Mouse (Mus musculus) CH12.LX (cell line): ENCODE data around the gene Plbd2. TPM values are rescaled to one million over a fixed set of nuclear protein-coding genes. Genes with fewer than 3 reads are reported as not detected.
A peak's percentile ranks its signal among the peaks of the same experiment; 100 is the strongest.

Source experiments
- DNase-seq: peaks from one replicate; pipeline ENCODE4 v3.0.0-alpha.2; 2013; ENCODE audit errors: extremely low read depth
- H3K27ac ChIP-seq: 2 replicates; pipeline ENCODE4 v1.5.1; 2012; ENCODE audit warnings: low read depth, mild to moderate bottlenecking, control low read depth, moderate library complexity; ENCODE audit not compliant: insufficient read depth
- H3K27me3 ChIP-seq: replicated peaks from 2 replicates; pipeline ENCODE3; 2012; ENCODE audit warnings: inconsistent platforms
- H3K36me3 ChIP-seq, 2 experiments: replicated peaks in 1 of 2; 2 replicates each; pipeline versions ENCODE3 to v1.6.1; 2012; ENCODE audit warnings: inconsistent platforms in 1 of 2, low read length in 1 of 2, mild to moderate bottlenecking in 1 of 2, mixed read lengths in 1 of 2, moderate library complexity in 1 of 2; ENCODE audit not compliant: control insufficient read depth in 1 of 2, insufficient read depth in 1 of 2
- H3K4me1 ChIP-seq, 2 experiments: 2 replicates each; pipeline ENCODE4 v1.6.1; 2012; ENCODE audit warnings: inconsistent platforms in 1 of 2, moderate library complexity in 1 of 2; ENCODE audit not compliant: insufficient read depth in 2 of 2, control insufficient read depth in 1 of 2
- H3K4me2 ChIP-seq: 2 replicates; pipeline ENCODE4 v1.6.1; 2012; ENCODE audit warnings: low read depth, mild to moderate bottlenecking, control low read depth; ENCODE audit not compliant: poor library complexity, insufficient read depth, severe bottlenecking
- H3K4me3 ChIP-seq, 3 experiments: fragments of 150-350 bp in 1 of 3; sonication (generic) in 1 of 3; replicated peaks in 1 of 3; 2 replicates each; pipeline versions ENCODE3 to v1.5.1; 2011 to 2012; ENCODE audit warnings: low read depth in 2 of 3, low read length in 2 of 3, mild to moderate bottlenecking in 2 of 3, moderate library complexity in 2 of 3, control low read depth in 1 of 3, improper control_type of control experiment in 1 of 3, inconsistent platforms in 1 of 3, mixed read lengths in 1 of 3; ENCODE audit not compliant: poor library complexity in 1 of 3
- H3K79me2 ChIP-seq: replicated peaks from 2 replicates; pipeline ENCODE4 v1.6.1; 2012; ENCODE audit warnings: mild to moderate bottlenecking, moderate library complexity; ENCODE audit not compliant: control insufficient read depth, poor library complexity, insufficient read depth, severe bottlenecking; ENCODE audit errors: extremely low read depth
- H3K9ac ChIP-seq: 2 replicates; pipeline ENCODE4 v1.6.1; 2012; ENCODE audit warnings: low read depth, mild to moderate bottlenecking, control low read depth, moderate library complexity; ENCODE audit not compliant: insufficient read depth
- H3K9me3 ChIP-seq: replicated peaks from 2 replicates; pipeline ENCODE3; 2012; ENCODE audit warnings: low read length, inconsistent platforms, mixed read lengths
- E2F4 ChIP-seq: IDR thresholded peaks from 2 replicates; pipeline ENCODE4 v1.6.1; 2011; ENCODE audit warnings: low read depth, low read length, improper control_type of control experiment; ENCODE audit not compliant: insufficient replicate concordance
- ETS1 ChIP-seq: conservative IDR thresholded peaks from 2 replicates; pipeline ENCODE4 v1.6.1; 2012; ENCODE audit warnings: low read depth, mild to moderate bottlenecking, inconsistent platforms, low read length, improper control_type of control experiment, moderate library complexity
- GABPA ChIP-seq: IDR thresholded peaks from 2 replicates; pipeline ENCODE4 v1.6.1; 2012; ENCODE audit warnings: low read depth, low read length, improper control_type of control experiment, inconsistent platforms; ENCODE audit not compliant: insufficient replicate concordance
- HCFC1 ChIP-seq: IDR thresholded peaks from 2 replicates; pipeline ENCODE4 v1.6.1; 2012; ENCODE audit warnings: low read depth, mild to moderate bottlenecking, inconsistent platforms, low read length, improper control_type of control experiment
- JUND ChIP-seq: conservative IDR thresholded peaks from 2 replicates; pipeline ENCODE4 v1.6.1; 2011; ENCODE audit warnings: low read depth, low read length, improper control_type of control experiment
- KAT2A ChIP-seq: IDR thresholded peaks from 2 replicates; pipeline ENCODE4 v1.6.1; 2012; ENCODE audit warnings: low read length, improper control_type of control experiment, inconsistent platforms; ENCODE audit not compliant: insufficient replicate concordance
- MAFK ChIP-seq: IDR thresholded peaks from 2 replicates; pipeline ENCODE4 v1.6.1; 2011; ENCODE audit warnings: low read length, improper control_type of control experiment; ENCODE audit not compliant: insufficient replicate concordance
- MAX ChIP-seq: IDR thresholded peaks from 2 replicates; pipeline ENCODE4 v1.6.1; 2011; ENCODE audit warnings: low read length, improper control_type of control experiment
- MAZ ChIP-seq: IDR thresholded peaks from 2 replicates; pipeline ENCODE4 v1.6.1; 2012; ENCODE audit warnings: low read depth, mild to moderate bottlenecking, inconsistent platforms, low read length, improper control_type of control experiment, moderate library complexity
- MEF2A ChIP-seq: IDR thresholded peaks from 2 replicates; pipeline ENCODE4 v1.6.1; 2014; ENCODE audit warnings: low read depth, mild to moderate bottlenecking, inconsistent platforms, low read length, improper control_type of control experiment, borderline replicate concordance
- NRF1 ChIP-seq: IDR thresholded peaks from 2 replicates; pipeline ENCODE4 v1.6.1; 2014; ENCODE audit warnings: low read depth, mild to moderate bottlenecking, inconsistent platforms, low read length, improper control_type of control experiment, moderate library complexity
- PAX5 ChIP-seq: IDR thresholded peaks from 2 replicates; pipeline ENCODE4 v1.6.1; 2012; ENCODE audit warnings: low read length, inconsistent platforms, mixed read lengths
- POLR2AphosphoS2 ChIP-seq: IDR thresholded peaks from 2 replicates; pipeline ENCODE4 v1.6.1; 2011; ENCODE audit warnings: low read depth, low read length, improper control_type of control experiment
- RCOR1 ChIP-seq: conservative IDR thresholded peaks from 2 replicates; pipeline ENCODE4 v1.6.1; 2012; ENCODE audit warnings: low read depth, mild to moderate bottlenecking, inconsistent platforms, low read length, improper control_type of control experiment
- SMC3 ChIP-seq: IDR thresholded peaks from 2 replicates; pipeline ENCODE4 v1.6.1; 2011; ENCODE audit warnings: low read depth, low read length, improper control_type of control experiment
- TBP ChIP-seq: conservative IDR thresholded peaks from 2 replicates; pipeline ENCODE4 v1.6.1; 2011; ENCODE audit warnings: low read depth, low read length, improper control_type of control experiment
- USF1 ChIP-seq: IDR thresholded peaks from 2 replicates; pipeline ENCODE4 v1.6.1; 2014; ENCODE audit warnings: low read depth, mild to moderate bottlenecking, inconsistent platforms, low read length, improper control_type of control experiment
- ZC3H11A ChIP-seq: IDR thresholded peaks from 2 replicates; pipeline ENCODE4 v1.6.1; 2012; ENCODE audit warnings: low read depth, mild to moderate bottlenecking, inconsistent platforms, low read length, improper control_type of control experiment
- ZMIZ1 ChIP-seq: IDR thresholded peaks from 2 replicates; pipeline ENCODE4 v1.6.1; 2012; ENCODE audit warnings: low read depth, mild to moderate bottlenecking, inconsistent platforms, low read length, improper control_type of control experiment
- ZNF384 ChIP-seq: IDR thresholded peaks from 2 replicates; pipeline ENCODE4 v1.6.1; 2012; ENCODE audit warnings: low read depth, low read length, improper control_type of control experiment, inconsistent platforms
- dilution Hi-C: fragments of 300-500 bp; cut with MboI; formaldehyde crosslinking; loops from 2 replicates; pipeline ENCODE4 v1.14.3; 2020; ENCODE audit warnings: low sequenced_read_pairs; ENCODE audit not compliant: extremely low pct_unique_long_range_greater_than_20kb, extremely low pct_ligation_motif_present
- in situ Hi-C: fragments of 300-500 bp; cut with MboI; formaldehyde crosslinking; loops from 3 replicates; pipeline ENCODE4 v1.14.3; 2019; ENCODE audit warnings: low sequenced_read_pairs, low pct_ligation_motif_present, low pct_unique_long_range_greater_than_20kb, mixed read lengths
- polyA plus RNA-seq: library from polyadenylated mRNA; unstranded; fragments of >175 nt; gene quantifications from 2 replicates; pipeline ENCODE4 v1.2.1, GENCODE M21; 2012; ENCODE audit warnings: low read depth; ENCODE audit not compliant: insufficient read length
- total RNA-seq, 2 experiments: library from RNA; depleted of rRNA; stranded (reverse); fragments of 300-350 nt in 1 of 2; fragments of >200 nt in 1 of 2; gene quantifications; 2 replicates each; pipeline ENCODE4 v1.2.3; 2012 to 2014

The Plbd2 gene
- total and polyA plus RNA-seq, 3 experiments = 9.0 to 28.8 (median 21.3) TPM

DNA sequence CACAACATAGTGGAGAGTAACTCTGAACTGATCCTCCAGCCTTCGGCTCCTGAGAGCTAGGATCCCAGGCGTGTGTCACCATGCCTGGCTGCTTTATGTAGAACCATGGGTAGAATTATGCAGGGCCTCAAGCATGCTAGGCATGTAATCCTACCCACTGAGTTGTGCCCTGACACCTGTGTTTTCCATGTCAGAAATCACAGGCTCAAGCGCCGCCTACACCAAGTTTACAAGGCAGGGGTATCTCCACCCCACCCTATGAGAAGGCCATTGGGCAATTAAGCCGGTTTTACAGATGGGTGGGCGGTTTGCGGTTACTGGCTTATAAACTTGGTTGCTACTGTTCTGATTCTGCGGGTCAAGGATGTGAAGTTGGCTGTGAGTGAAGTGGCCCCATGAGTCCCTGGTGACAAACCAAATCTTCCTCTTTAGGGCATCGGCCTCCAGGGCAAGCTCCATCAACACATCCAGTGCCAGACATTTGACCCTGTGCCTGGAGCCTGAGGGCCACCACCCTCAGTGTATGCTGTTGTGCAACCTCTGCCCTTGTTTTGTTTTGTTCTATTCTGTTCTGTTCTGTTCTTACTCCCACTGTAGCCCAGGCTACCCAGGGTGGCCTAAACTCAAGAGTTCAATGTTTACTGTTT is 10.7 kb upstream of the Plbd2 start:
- DNase-seq = no peak
- Histone ChIP-seq H3K9me3 (peaks cover 4% of the 10 kb centered on the region), H3K79me2 (no peaks in the 10 kb centered on the region), H3K4me2 (no peak overlapping the region), H3K9ac (no peak overlapping the region), H3K27me3 (no peaks in the 10 kb centered on the region), H3K4me3 (no peak overlapping the region), H3K36me3 (peaks cover 0 to 16% of the 10 kb centered on the region in 2 experiments), H3K4me1 (peaks cover 26 to 75% of the 10 kb centered on the region in 2 experiments), H3K27ac (no peak overlapping the region)
- no peak for TF ChIP-seq KAT2A
- in situ Hi-C loops (loop anchor here (25.0 kb wide), 1 partner anchor 198 kb away; the partner anchor contains the start of gene Dtx1), dilution Hi-C loops (no loop called here)

DNA sequence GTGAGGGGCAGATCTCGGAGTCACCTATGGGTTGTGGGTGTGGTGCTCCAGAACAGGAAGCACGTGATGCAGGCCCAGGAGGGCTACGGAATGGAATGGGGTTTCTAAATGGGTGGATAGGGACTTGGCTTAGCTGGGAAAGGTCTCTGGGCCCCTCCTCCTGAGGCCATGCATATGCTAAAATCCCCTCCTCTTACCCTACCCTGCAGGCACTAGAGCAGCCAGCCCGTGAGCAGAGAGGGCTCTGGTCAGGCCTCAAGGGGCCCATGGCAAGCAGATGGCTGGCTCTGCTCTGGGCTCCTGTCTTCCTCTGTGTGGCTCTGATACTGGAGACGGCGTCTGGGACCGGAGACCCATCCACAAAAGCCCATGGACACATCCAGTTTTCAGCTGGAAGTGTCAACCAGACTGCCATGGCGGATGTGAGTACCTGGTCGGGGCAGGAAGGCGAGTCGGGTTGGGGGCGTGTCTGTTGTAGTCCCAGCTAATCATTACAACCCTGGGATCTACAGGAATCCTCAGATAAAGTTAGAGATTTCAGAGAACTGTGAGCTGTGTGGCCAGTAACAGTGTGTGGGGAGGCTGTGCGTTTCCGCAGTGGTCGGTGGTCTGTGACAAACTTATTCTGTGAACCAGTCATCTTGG is 9.6 kb upstream of the Plbd2 start:
- no peaks in the 10 kb centered on the region for H3K79me2 ChIP-seq
- H3K27me3 ChIP-seq = peaks cover 2% of the 10 kb centered on the region
- in situ Hi-C loops (loop anchor here (25.0 kb wide), 1 partner anchor 199 kb away; the partner anchor contains the start of gene Dtx1), dilution Hi-C loops (no loop called here)
- peaks cover 26 to 73% of the 10 kb centered on the region in 2 experiments for H3K4me1 ChIP-seq
- H3K9ac ChIP-seq = no peak overlapping the region
- TF ChIP-seq SMC3 = no peak
- no peak for TF ChIP-seq POLR2AphosphoS2
- TF ChIP-seq MAZ = no peak
- TF ChIP-seq GABPA = no peak
- TF ChIP-seq USF1 = no peak
- TF ChIP-seq MAFK = no peak
- no peak for TF ChIP-seq ETS1
- TF ChIP-seq PAX5 = no peak
- H3K4me2 ChIP-seq = no peak overlapping the region
- peaks cover 0 to 16% of the 10 kb centered on the region in 2 experiments for H3K36me3 ChIP-seq
- H3K27ac ChIP-seq = no peak overlapping the region
- H3K9me3 ChIP-seq = peaks cover 5% of the 10 kb centered on the region
- H3K4me3 ChIP-seq = no peak overlapping the region
- no peak for DNase-seq

DNA sequence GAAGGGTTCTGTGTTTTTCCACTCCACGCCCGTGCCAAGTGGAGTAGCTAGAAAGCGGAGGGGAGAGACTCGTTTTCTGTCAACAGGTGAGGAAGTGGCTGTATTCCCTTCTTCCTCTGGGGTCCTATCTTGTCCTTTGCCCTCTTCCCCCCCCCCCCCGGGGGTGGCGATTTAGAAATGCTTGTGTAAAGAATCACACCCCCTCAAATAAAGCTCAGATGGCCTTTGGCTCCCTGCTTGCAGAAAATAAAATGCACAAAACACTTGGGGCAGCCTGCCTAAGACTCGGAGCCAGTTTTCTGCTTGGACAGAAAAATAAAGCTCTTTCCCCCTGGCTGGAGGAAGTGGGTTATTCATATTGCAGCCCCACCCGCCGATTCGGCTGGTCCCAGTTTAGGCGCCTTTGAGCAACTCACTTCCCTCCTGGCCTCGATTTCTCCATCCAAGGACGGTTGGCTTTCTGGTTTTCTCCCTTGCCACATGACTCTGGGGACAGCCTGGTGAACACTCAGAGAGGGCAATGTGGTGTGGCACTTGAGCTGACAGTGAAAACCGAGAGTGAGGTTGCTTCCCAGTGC is 8.3 kb upstream of the Plbd2 start:
- DNase-seq = no peak
- H3K4me3 ChIP-seq = peak overlapping the region; percentile 66 to 73 (median 72)
- TF ChIP-seq ETS1 = no peak
- TF ChIP-seq PAX5 = no peak
- TF ChIP-seq ZNF384 = no peak
- no peak for TF ChIP-seq ZC3H11A
- TF ChIP-seq E2F4 = no peak
- no peak for TF ChIP-seq MEF2A
- no peak for TF ChIP-seq RCOR1
- no peak for TF ChIP-seq HCFC1
- TF ChIP-seq NRF1 = no peak
- TF ChIP-seq JUND = no peak
- no peak for TF ChIP-seq ZMIZ1
- TF ChIP-seq MAX = no peak
- TF ChIP-seq TBP = no peak
- peaks cover 15 to 64% of the 10 kb centered on the region in 2 experiments for H3K4me1 ChIP-seq
- dilution Hi-C loops (no loop called here), in situ Hi-C loops (loop anchor here (25.0 kb wide), 1 partner anchor 201 kb away; the partner anchor contains the start of gene Dtx1)
- peak overlapping the region; percentile 51 for H3K9ac ChIP-seq
- no peak overlapping the region for H3K27ac ChIP-seq
- peaks cover 0 to 16% of the 10 kb centered on the region in 2 experiments for H3K36me3 ChIP-seq
- peak overlapping the region; percentile 84 for H3K4me2 ChIP-seq
- no peaks in the 10 kb centered on the region for H3K79me2 ChIP-seq
- H3K9me3 ChIP-seq = peaks cover 5% of the 10 kb centered on the region
- H3K27me3 ChIP-seq = peaks cover 5% of the 10 kb centered on the region
